Mouse (Mus musculus) limb, embryonic 10.5 days (tissue): ENCODE results near the gene Enho. TPM values are rescaled to one million over a fixed set of nuclear protein-coding genes. Genes with fewer than 3 reads are reported as not detected.

Source experiments
- DNase-seq: peaks from one replicate; pipeline ENCODE4 v3.0.0-alpha.2; 2017; ENCODE audit warnings: low spot score
- H3K27ac ChIP-seq: fragments of 300-500 bp; sonication (generic); 2 replicates; pipeline ENCODE4 v1.5.1; 2016; ENCODE audit warnings: mild to moderate bottlenecking
- H3K27me3 ChIP-seq: fragments of 300-500 bp; sonication (generic); 2 replicates; pipeline ENCODE4 v1.6.1; 2016; ENCODE audit warnings: low read depth, mild to moderate bottlenecking; ENCODE audit not compliant: poor library complexity, severe bottlenecking
- H3K36me3 ChIP-seq: fragments of 300-500 bp; sonication (generic); 2 replicates; pipeline ENCODE4 v1.6.1; 2016; ENCODE audit warnings: mild to moderate bottlenecking, moderate library complexity
- H3K4me1 ChIP-seq: fragments of 300-500 bp; sonication (generic); 2 replicates; pipeline ENCODE4 v1.6.1; 2016
- H3K4me3 ChIP-seq: fragments of 300-500 bp; sonication (generic); 2 replicates; pipeline ENCODE4 v1.5.1; 2016; ENCODE audit warnings: mild to moderate bottlenecking, moderate library complexity
- H3K9me3 ChIP-seq: fragments of 300-500 bp; sonication (generic); replicated peaks from 2 replicates; pipeline ENCODE4 v1.6.1; 2016; ENCODE audit warnings: mild to moderate bottlenecking
- WGBS: fragments of 180-500 bp; shearing (Covaris S2); methylation state at CpG from one replicate; pipeline ENCODE4 v1.1.7; 2016; 5-methylcytosine and 5-hydroxymethylcytosine counted together
- polyA plus RNA-seq: library from polyadenylated mRNA; unstranded; fragments of >200 nt; fragmentation: Nextera tagmentation; extraction: Ambion mirVana; gene quantifications from 2 replicates; pipeline ENCODE4 v1.2.1, GENCODE M21; 2016

Enho gene
- polyA plus RNA-seq, 1 experiment from 2014 or later, result 24.2 TPM

DNA sequence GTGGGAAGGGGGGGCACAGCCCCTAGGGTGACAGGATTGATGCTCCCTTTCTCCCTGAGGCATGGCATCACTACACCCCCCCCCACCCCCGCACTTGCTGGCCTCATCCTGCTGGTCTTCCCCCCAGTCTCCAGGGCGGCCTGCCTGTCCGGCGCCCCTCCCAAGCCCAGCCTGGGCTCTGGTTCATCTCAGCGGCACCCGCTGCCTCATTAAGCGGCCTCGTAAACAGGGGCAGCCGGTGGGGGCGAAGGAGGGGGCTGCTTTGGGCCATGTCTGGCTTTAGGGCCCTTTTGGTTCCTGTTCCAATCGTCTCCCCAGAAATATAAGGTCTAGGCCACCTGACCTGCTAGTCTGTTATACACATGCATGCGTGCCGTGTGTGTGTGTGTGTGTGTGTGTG lies 19.4 kb upstream of the Enho start:
- Histone ChIP-seq H3K9me3 (no peaks in the 10 kb centered on the region), H3K27me3 (peaks cover 97% of the 10 kb centered on the region), H3K27ac (peak overlapping the region; percentile 84), H3K4me1 (peaks cover 97% of the 10 kb centered on the region), H3K36me3 (peaks cover 10% of the 10 kb centered on the region), H3K4me3 (peak overlapping the region; percentile 23; the same call in 1 of the 2 replicates)
- DNase-seq, result peak; percentile 92
- WGBS, result 29% methylated on average over 13 of the region's 13 CpGs

DNA sequence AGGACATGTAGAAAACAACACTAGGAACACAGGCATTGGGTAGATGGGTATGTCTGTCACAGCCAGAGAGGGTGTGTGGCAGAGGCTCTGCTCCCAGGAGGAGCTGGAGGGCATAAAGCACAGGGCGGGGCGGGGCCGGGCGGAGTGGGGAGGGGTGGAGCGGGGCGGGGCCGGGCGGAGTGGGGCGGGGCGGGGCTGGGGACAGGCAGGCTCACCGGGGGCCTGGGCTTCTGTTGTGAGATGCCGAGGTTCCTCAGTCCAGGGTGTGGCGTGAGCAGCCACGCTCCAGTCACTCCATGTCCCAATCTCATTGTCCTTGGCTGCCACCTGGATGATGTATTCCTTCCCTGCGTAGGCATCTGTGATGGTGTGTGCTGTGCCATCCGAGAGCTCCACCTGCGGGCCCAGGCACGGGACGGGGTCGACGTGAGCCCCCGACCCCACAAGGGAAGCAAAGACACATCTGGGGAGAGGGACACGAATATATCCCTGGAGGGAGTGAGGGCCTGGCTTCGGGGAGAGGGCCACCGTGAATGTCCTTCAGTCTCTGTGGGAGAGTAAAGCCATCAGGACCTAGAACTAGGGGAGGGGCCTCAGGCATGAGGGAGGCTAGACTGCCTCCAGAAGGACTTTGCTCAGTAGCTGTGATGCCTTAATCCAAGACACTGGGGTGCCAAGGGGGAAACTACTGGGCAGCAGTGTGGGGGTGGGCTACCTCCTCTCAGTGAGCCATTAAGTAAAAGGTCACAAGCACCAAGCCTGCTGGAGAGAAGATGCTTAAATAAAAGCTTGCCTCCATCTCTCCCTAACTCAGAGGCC lies 18.7 kb upstream of the Enho start:
- H3K4me1 ChIP-seq, result peaks cover 97% of the 10 kb centered on the region
- H3K4me3 ChIP-seq, result peak overlapping the region; percentile 32
- peaks cover 97% of the 10 kb centered on the region for H3K27me3 ChIP-seq
- no peaks in the 10 kb centered on the region for H3K9me3 ChIP-seq
- 8% methylated on average over 24 of the region's 25 CpGs for WGBS
- peak overlapping the region; percentile 84 for H3K27ac ChIP-seq
- peak; percentile 76 for DNase-seq
- H3K36me3 ChIP-seq, result peaks cover 10% of the 10 kb centered on the region

DNA sequence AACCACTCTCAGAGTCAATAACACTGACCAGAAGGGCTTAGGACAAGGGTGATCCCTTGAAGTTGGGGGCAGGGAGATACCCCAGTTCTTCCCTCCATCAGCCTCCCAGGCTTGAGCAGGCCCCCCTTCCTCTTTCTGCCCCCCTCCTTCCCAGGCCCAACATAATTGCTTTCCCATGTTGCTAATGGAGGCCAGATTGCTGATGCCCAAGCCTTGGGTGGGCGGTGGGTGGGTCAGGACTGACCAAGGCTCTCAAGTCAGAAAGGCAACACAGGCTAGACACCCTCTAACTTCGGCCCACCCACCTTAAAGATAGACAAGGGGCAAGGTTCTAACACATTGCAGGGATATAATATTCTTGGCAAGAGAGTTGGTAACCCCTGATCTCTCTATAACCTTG lies 15.4 kb upstream of the Enho start:
- H3K27me3 ChIP-seq, result peaks cover 86% of the 10 kb centered on the region

DNA sequence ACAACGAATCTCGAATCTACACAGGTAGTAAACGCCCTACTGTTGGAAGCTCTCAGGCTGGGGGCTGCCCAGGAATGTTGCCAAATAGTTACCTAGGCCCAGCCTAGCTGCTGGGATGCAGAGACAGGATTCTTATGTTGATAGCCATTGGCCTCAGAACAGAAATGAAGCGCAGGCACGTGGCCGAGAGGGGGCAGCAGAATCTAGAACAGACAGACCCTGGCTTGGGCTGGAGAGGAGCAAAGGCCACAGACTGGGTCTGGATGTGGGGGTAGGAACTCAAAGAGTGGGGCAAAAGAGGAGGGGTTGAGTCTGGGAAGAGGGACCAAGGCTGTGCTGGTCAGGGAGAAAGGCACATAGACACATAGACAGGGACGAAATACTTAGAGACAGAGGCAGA lies 14.1 kb upstream of the Enho start:
- peaks cover 62% of the 10 kb centered on the region for H3K4me1 ChIP-seq
- no peak overlapping the region for H3K27ac ChIP-seq
- H3K27me3 ChIP-seq, result peaks cover 73% of the 10 kb centered on the region

More for the DNA sequence above, 15.4 kb upstream of the Enho start:
- Histone ChIP-seq H3K4me3 (no peak overlapping the region), H3K36me3 (peaks cover 10% of the 10 kb centered on the region), H3K4me1 (peaks cover 75% of the 10 kb centered on the region), H3K27ac (peak overlapping the region; percentile 47), H3K9me3 (no peaks in the 10 kb centered on the region)
- WGBS, result 54% methylated on average over 2 of the region's 2 CpGs
- DNase-seq, result no peak

DNA sequence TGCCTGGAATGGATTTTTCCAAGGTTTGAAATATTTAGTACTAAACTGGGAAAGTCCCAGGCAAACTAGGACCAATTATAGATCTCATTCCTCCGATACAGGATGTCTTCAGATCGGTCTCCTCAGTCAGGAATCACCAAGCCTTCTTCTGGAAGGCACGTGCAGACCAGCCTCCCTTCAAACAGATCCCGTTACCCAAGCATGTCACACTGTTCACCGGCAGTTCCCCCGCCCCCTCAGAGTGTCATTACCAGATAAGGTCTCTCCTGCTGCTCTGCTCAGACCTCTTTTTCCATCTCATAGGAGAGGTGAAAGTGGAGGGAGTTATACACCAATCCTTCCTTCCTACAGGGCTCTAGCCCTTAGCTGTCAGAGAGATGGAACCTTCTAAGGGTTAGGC lies 13.6 kb upstream of the Enho start:
- DNase-seq, result no peak
- 66% methylated on average over 6 of the region's 6 CpGs for WGBS
- H3K4me1 ChIP-seq, result peaks cover 57% of the 10 kb centered on the region
- H3K27me3 ChIP-seq, result peaks cover 71% of the 10 kb centered on the region
- peaks cover 10% of the 10 kb centered on the region for H3K36me3 ChIP-seq
- no peak overlapping the region for H3K27ac ChIP-seq
- no peak overlapping the region for H3K4me3 ChIP-seq
- H3K9me3 ChIP-seq, result no peaks in the 10 kb centered on the region

More for the DNA sequence above, 14.1 kb upstream of the Enho start:
- WGBS, result 11% methylated on average over 7 of the region's 7 CpGs
- peak; percentile 78 for DNase-seq
- H3K36me3 ChIP-seq, result peaks cover 10% of the 10 kb centered on the region
- H3K9me3 ChIP-seq, result no peaks in the 10 kb centered on the region
- no peak overlapping the region for H3K4me3 ChIP-seq

DNA sequence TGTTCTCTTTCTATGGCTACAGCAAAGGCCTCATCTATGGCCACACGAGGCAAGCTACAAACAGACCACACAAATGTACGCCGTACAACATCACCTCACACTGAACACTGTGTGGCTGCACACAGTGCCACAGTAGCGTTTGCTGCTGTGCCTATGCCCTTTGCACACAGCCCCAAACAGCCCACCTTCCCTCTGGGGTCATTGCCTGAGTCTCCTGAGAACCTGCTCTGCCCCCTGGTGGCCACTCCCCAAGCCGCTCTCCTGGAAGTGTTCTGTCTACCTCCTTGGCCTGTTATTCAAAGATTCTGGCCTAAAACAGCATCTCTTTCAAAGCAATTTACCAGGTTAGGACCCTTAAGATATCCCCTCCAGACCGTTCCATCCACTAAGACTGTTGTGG lies 13.2 kb upstream of the Enho start:
- Histone ChIP-seq H3K4me1 (peaks cover 52% of the 10 kb centered on the region), H3K9me3 (no peaks in the 10 kb centered on the region), H3K27ac (no peak overlapping the region), H3K27me3 (peaks cover 70% of the 10 kb centered on the region), H3K36me3 (peaks cover 10% of the 10 kb centered on the region), H3K4me3 (no peak overlapping the region)
- DNase-seq, result peak; percentile 92
- WGBS, result 43% methylated on average over 6 of the region's 6 CpGs

DNA sequence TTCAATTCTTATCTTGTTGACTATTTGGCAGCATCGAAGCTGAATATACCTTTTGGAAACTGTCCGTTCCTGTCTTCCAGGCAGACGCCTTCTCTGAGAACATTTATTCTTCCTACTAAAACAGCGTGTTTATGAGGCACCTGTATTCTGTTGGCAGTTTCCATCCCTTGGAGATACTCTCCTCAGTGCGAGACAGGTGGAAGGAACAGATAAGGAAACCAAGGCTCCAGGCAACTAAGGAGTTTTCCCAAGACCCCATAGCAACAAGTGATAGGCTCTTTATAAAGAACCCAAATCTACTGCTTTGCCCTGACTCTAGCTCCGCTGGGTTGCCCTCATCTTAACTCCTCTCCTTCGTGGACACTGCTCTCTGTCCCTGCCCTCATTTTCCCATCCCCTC lies 8.5 kb upstream of the Enho start:
- Histone ChIP-seq H3K4me3 (no peak overlapping the region), H3K4me1 (peaks cover 15% of the 10 kb centered on the region), H3K27ac (no peak overlapping the region; the same call in 1 of the 2 replicates), H3K27me3 (peaks cover 34% of the 10 kb centered on the region), H3K36me3 (no peaks in the 10 kb centered on the region), H3K9me3 (no peaks in the 10 kb centered on the region)
- WGBS, result 77% methylated on average over 7 of the region's 7 CpGs
- DNase-seq, result no peak

DNA sequence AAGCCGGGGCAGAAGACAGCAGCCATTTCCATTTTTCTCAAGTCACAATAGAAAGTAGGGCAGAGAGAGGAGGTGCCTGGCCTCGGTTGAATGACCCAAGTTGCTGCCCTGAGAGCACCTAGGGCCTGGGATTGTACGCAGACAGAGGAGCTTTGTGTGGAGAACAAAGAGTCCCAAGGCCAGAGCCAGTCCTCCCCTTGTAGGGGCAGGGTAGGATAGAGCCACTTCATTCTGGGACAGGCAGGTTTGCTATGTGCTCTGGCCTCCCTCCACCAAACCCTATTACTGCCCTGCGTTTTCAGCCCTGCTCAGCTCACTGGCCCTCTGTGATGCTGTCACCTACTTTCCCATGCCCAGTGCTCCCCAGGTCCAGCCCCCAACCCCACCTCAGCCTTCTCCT lies 8.0 kb upstream of the Enho start:
- no peak overlapping the region; the same call in 1 of the 2 replicates for H3K27ac ChIP-seq
- WGBS, result 73% methylated on average over 4 of the region's 4 CpGs

DNA sequence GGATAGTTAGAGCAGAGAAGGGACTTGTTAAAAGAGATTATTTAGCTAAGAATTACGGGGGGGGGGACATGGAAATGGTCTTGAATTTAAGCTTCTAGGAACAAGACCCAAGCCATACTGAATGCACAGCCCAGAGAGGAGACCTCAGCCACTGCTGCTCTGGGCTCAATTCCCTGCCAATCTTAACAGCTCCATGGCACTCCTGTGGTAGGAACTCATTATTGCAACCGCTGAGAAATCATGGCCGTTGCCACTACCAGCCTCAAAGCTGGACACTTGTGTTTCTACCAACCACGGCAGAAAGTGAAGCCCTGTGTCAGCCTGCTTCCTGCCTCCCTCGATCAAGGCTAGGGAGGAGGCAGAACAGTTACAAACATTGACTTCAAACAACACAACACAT lies 5.4 kb upstream of the Enho start:
- no peaks in the 10 kb centered on the region for H3K36me3 ChIP-seq
- DNase-seq, result peak; percentile 39
- H3K4me1 ChIP-seq, result peaks cover 8% of the 10 kb centered on the region
- peaks cover 16% of the 10 kb centered on the region; the same call in 1 of the 2 replicates for H3K27me3 ChIP-seq
- H3K4me3 ChIP-seq, result no peak overlapping the region
- no peaks in the 10 kb centered on the region for H3K9me3 ChIP-seq
- WGBS, result 42% methylated on average over 5 of the region's 5 CpGs
- no peak overlapping the region for H3K27ac ChIP-seq

More for the DNA sequence above, 8.0 kb upstream of the Enho start:
- Histone ChIP-seq H3K4me1 (peaks cover 12% of the 10 kb centered on the region), H3K9me3 (no peaks in the 10 kb centered on the region), H3K36me3 (no peaks in the 10 kb centered on the region), H3K27me3 (peaks cover 29% of the 10 kb centered on the region), H3K4me3 (no peak overlapping the region)
- DNase-seq, result no peak

DNA sequence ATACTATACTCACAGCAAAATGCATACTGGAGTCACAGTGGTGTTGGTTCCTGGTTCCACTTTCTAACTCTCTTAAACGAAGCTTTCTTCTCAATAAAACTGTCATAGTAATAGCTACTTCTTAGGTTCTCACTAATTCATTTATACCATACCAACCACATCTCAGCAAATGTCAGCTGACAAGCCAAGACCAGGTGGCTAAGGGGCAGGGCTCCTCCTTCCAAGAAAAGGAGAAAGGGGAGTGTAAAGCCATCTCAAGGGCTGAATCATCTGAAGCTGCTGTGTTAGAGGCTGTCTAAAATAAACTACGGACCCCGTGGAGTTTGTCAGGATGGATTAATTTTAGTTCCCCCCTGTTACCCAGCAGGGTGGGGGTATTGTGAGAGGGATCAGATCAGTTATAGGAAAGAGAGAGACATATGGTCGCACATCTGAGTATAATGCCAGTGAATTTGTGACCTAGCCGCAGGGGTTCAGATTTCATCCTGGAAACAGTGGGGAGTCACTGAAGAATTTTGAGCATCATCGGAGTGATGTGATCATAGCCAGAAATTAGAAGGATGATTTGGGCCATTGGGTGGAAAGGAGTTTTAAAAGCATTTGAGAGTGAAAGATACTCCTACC lies 1.2 kb upstream of the Enho start:
- Histone ChIP-seq H3K4me1 (peaks cover 48% of the 10 kb centered on the region), H3K4me3 (no peak overlapping the region), H3K9me3 (no peaks in the 10 kb centered on the region), H3K27ac (no peak overlapping the region), H3K36me3 (peaks cover 9% of the 10 kb centered on the region), H3K27me3 (peaks cover 19% of the 10 kb centered on the region)
- DNase-seq, result no peak
- WGBS, result 92% methylated on average over 6 of the region's 6 CpGs

DNA sequence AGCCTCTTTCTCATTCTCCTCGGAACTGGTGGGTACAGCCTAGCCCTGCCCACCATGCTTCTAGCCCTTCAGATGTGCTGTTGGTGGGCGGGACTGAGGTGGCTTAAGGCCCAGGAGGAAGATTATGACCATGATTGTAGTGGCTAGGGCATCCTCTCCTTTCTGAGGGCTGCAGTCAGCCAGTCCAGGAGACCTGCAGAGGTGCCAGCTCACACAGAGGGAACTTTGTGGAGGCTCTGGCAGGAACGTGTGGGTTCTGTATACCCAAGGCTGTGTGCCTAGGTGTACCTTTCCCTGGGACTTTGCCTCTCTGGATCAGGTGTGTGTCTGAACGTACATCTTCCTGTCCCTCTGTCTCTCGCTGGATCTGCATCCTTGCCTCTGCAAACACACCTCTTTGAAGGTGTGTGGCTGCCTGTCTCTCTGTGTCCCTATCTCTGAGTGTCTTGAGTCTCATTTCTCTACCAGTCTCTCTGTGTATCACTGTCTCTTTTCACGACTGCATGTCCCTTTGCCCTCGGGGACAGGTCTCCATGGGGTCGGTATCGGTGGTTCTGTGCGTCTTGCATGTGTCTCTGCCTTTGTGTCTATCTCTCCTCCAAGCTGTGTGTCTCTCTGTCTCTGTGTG lies 796 bp downstream of the Enho start:
- DNase-seq, result peak; percentile 35
- H3K4me1 ChIP-seq, result peaks cover 62% of the 10 kb centered on the region
- H3K4me3 ChIP-seq, result peak overlapping the region; percentile 71
- peaks cover 9% of the 10 kb centered on the region for H3K36me3 ChIP-seq
- peaks cover 29% of the 10 kb centered on the region for H3K27me3 ChIP-seq
- H3K27ac ChIP-seq, result peak overlapping the region; percentile 94
- WGBS, result 11% methylated on average over 10 of the region's 10 CpGs
- no peaks in the 10 kb centered on the region for H3K9me3 ChIP-seq

DNA sequence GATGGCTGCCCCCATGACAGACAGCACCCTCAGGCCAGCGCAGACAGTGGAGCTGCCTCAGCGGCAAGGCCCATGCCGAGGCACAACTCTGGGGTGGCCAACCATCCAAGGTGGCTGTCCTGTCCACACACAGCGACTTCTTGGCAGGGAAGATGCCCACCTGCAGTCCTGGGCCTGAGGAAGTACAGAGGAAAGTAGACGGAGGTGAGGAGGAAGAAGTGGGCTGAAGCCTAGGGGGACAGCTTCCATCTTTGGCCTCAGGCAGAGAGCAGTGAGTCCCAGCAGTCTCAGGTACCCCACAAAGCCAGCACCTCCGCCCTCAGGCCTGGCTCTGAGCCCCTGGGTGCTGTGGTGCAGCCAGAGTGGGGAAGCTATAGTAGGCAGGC lies 1.3 kb downstream of the Enho start:
- DNase-seq, result no peak
- H3K9me3 ChIP-seq, result no peaks in the 10 kb centered on the region
- H3K4me3 ChIP-seq, result peak overlapping the region; percentile 71
- peaks cover 66% of the 10 kb centered on the region for H3K4me1 ChIP-seq
- 83% methylated on average over 6 of the region's 6 CpGs for WGBS
- peaks cover 32% of the 10 kb centered on the region for H3K27me3 ChIP-seq
- H3K27ac ChIP-seq, result peak overlapping the region; percentile 94; the same call in 1 of the 2 replicates
- peaks cover 9% of the 10 kb centered on the region for H3K36me3 ChIP-seq
